Mouse (Mus musculus) cerebellum, postnatal 10 days (tissue): Measurements from ENCODE around the gene Lrrc39.

ENCODE experiments used
- DNase-seq, 2 experiments: peaks; one replicate each; pipeline ENCODE4 v3.0.0; 2021; ENCODE audit warnings: mixed read lengths in 2 of 2

Gene Lrrc39

GRCm38 (mm10) chr3:116562408-116563094, at the start of gene Lrrc39:
Lrrc39 (plus strand) TSS chr3:116562973.
- no peak for DNase-seq

GRCm38 (mm10) chr3:116520141-116520761, 42.5 kb upstream of the Lrrc39 start:
- DNase-seq: no peak

GRCm38 (mm10) chr3:116529741-116530140, 33.0 kb upstream of the Lrrc39 start:
- no peak for DNase-seq

GRCm38 (mm10) chr3:116530826-116531225, 31.9 kb upstream of the Lrrc39 start:
- DNase-seq: peak in 1 of 2 experiments; percentile 11

GRCm38 (mm10) chr3:116536428-116537199, 26.2 kb upstream of the Lrrc39 start:
- peak; percentile 12 to 21 for DNase-seq

- DNase-seq: no peak
These were observed 25.6 kb upstream of the Lrrc39 start for GRCm38 (mm10) chr3:116537200-116537573.

GRCm38 (mm10) chr3:116542070-116542469, 20.7 kb upstream of the Lrrc39 start:
- DNase-seq: no peak

- no peak for DNase-seq
These were observed 20.2 kb upstream of the Lrrc39 start for GRCm38 (mm10) chr3:116542532-116542931.

GRCm38 (mm10) chr3:116547430-116547829, 15.3 kb upstream of the Lrrc39 start:
- no peak for DNase-seq

GRCm38 (mm10) chr3:116551362-116551761, 11.4 kb upstream of the Lrrc39 start:
- DNase-seq: no peak

GRCm38 (mm10) chr3:116561315-116561714, 1.5 kb upstream of the Lrrc39 start:
- peak; percentile 45 to 47 for DNase-seq

GRCm38 (mm10) chr3:116563095-116563492, 321 bp downstream of the Lrrc39 start:
- DNase-seq: no peak

- DNase-seq: no peak
These were observed 7.9 kb downstream of the Lrrc39 start for GRCm38 (mm10) chr3:116570628-116571027.

- DNase-seq: peak in 1 of 2 experiments; percentile 13
These were observed 14.5 kb downstream of the Lrrc39 start for GRCm38 (mm10) chr3:116577286-116577685.

GRCm38 (mm10) chr3:116582201-116582600, 19.4 kb downstream of the Lrrc39 start:
- no peak for DNase-seq

- peak in 1 of 2 experiments; percentile 68 for DNase-seq
These were observed 31.4 kb downstream of the Lrrc39 start for GRCm38 (mm10) chr3:116594076-116594727.

GRCm38 (mm10) chr3:116594728-116595602, 32.2 kb downstream of the Lrrc39 start, which contains the start of gene Sass6:
Sass6 (plus strand) TSS chr3:116594982.
- DNase-seq: peak; percentile 99 to 100

GRCm38 (mm10) chr3:116595603-116595991, 32.8 kb downstream of the Lrrc39 start:
- DNase-seq: peak; percentile 21 to 28

- DNase-seq: no peak
These were observed 36.9 kb downstream of the Lrrc39 start for GRCm38 (mm10) chr3:116599705-116600104.

GRCm38 (mm10) chr3:116601005-116601404, 38.2 kb downstream of the Lrrc39 start:
- no peak for DNase-seq

- peak; percentile 13 to 16 for DNase-seq
These were observed 39.0 kb downstream of the Lrrc39 start for GRCm38 (mm10) chr3:116601781-116602180.

- peak; percentile 26 to 56 for DNase-seq
These were observed 41.8 kb downstream of the Lrrc39 start for GRCm38 (mm10) chr3:116604570-116604969.
